Mouse (Mus musculus) olfactory bulb, adult 2 months (tissue): ENCODE measurements around the gene Tmem44.

Experiments used
- CTCF ChIP-seq: fragments of 200-500 bp; IDR thresholded peaks from 2 replicates; pipeline ENCODE4 v1.5.1; 2012; ENCODE audit warnings: low read depth, mild to moderate bottlenecking, low read length, moderate library complexity; ENCODE audit not compliant: insufficient read depth
- POLR2A ChIP-seq: fragments of 200-500 bp; IDR thresholded peaks from 2 replicates; pipeline ENCODE4 v1.6.1; 2012; ENCODE audit warnings: mild to moderate bottlenecking, low read depth, low read length, moderate library complexity; ENCODE audit not compliant: insufficient read depth

DNA sequence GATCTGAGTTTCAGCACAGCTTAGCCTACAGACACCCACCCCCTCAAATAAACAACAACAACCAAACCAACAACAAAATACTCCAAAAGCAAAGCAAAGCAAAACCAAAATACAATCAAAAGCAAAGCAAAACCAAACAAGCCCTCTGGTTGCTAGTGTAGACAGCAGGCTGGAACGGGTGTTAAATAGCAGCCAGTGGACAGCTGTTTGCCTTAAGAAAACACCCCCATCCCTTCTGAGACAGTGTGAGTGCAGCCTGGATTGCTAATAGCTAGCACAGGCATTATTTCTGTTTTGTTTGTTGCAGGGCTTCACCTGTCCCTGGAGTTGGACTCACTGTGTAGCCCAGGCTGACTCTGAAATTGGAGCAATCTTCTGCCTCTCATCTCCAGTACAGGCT lies 17.7 kb downstream of the Tmem44 start:
- no peak for TF ChIP-seq POLR2A
- no peak for TF ChIP-seq CTCF
